Mouse (Mus musculus) cerebellum, adult 9-11 months (tissue): ENCODE measurements around the gene Tmem273.

Source experiments
- DNase-seq: peaks from one replicate; pipeline ENCODE4 v3.0.0; 2022

Gene Tmem273

GRCm38 (mm10) chr14:32785556-32786130 is at the start of gene Tmem273:
Gene Tmem273 (plus strand): TSS chr14:32785963.
- DNase-seq: no peak

GRCm38 (mm10) chr14:32736561-32736960 is 49.2 kb upstream of the Tmem273 start:
- DNase-seq: no peak

GRCm38 (mm10) chr14:32738586-32738985 is 47.2 kb upstream of the Tmem273 start:
- no peak for DNase-seq

- DNase-seq: no peak
Measured at GRCm38 (mm10) chr14:32748519-32748918, 37.2 kb upstream of the Tmem273 start.

- no peak for DNase-seq
Measured at GRCm38 (mm10) chr14:32750727-32751126, 35.0 kb upstream of the Tmem273 start.

GRCm38 (mm10) chr14:32754286-32754685 is 31.5 kb upstream of the Tmem273 start:
- no peak for DNase-seq

- DNase-seq: no peak
Measured at GRCm38 (mm10) chr14:32762177-32762576, 23.6 kb upstream of the Tmem273 start.

- DNase-seq: no peak
Measured at GRCm38 (mm10) chr14:32770563-32770962, 15.2 kb upstream of the Tmem273 start.

- DNase-seq: no peak
Measured at GRCm38 (mm10) chr14:32772085-32772484, 13.7 kb upstream of the Tmem273 start.

- DNase-seq: no peak
Measured at GRCm38 (mm10) chr14:32772791-32773190, 13.0 kb upstream of the Tmem273 start.

- no peak for DNase-seq
Measured at GRCm38 (mm10) chr14:32773456-32773855, 12.3 kb upstream of the Tmem273 start.

GRCm38 (mm10) chr14:32776077-32776476 is 9.7 kb upstream of the Tmem273 start:
- DNase-seq: no peak

GRCm38 (mm10) chr14:32778362-32778761 is 7.4 kb upstream of the Tmem273 start:
- DNase-seq: no peak

- no peak for DNase-seq
Measured at GRCm38 (mm10) chr14:32782866-32783265, 2.9 kb upstream of the Tmem273 start.

GRCm38 (mm10) chr14:32784130-32784747 is 1.5 kb upstream of the Tmem273 start:
- no peak for DNase-seq

GRCm38 (mm10) chr14:32784748-32785134 is 1.0 kb upstream of the Tmem273 start:
- DNase-seq: no peak

- DNase-seq: no peak
Measured at GRCm38 (mm10) chr14:32787691-32788090, 1.9 kb downstream of the Tmem273 start.

- DNase-seq: no peak
Measured at GRCm38 (mm10) chr14:32796375-32796774, 10.6 kb downstream of the Tmem273 start.

GRCm38 (mm10) chr14:32797803-32798202 is 12.0 kb downstream of the Tmem273 start:
- no peak for DNase-seq

GRCm38 (mm10) chr14:32798355-32798754 is 12.6 kb downstream of the Tmem273 start:
- DNase-seq: no peak

GRCm38 (mm10) chr14:32800048-32800447 is 14.3 kb downstream of the Tmem273 start:
- no peak for DNase-seq

- DNase-seq: no peak
Measured at GRCm38 (mm10) chr14:32801016-32801661, 15.4 kb downstream of the Tmem273 start.

- DNase-seq: no peak
Measured at GRCm38 (mm10) chr14:32801662-32802024, 15.9 kb downstream of the Tmem273 start.

GRCm38 (mm10) chr14:32810111-32810510 is 24.3 kb downstream of the Tmem273 start:
- DNase-seq: no peak

- DNase-seq: no peak
Measured at GRCm38 (mm10) chr14:32812429-32812828, 26.7 kb downstream of the Tmem273 start.
